Mouse (Mus musculus) CH12.LX (cell line): ENCODE data around the gene Yars. TPM values are rescaled to one million over a fixed set of nuclear protein-coding genes. Genes with fewer than 3 reads are reported as not detected.

Source experiments
- DNase-seq: peaks from one replicate; pipeline ENCODE4 v3.0.0-alpha.2; 2013; ENCODE audit errors: extremely low read depth
- H3K27ac ChIP-seq: 2 replicates; pipeline ENCODE4 v1.5.1; 2012; ENCODE audit warnings: low read depth, mild to moderate bottlenecking, control low read depth, moderate library complexity; ENCODE audit not compliant: insufficient read depth
- H3K27me3 ChIP-seq: replicated peaks from 2 replicates; pipeline ENCODE3; 2012; ENCODE audit warnings: inconsistent platforms
- H3K36me3 ChIP-seq, 2 experiments: replicated peaks in 1 of 2; 2 replicates each; pipeline versions ENCODE3 to v1.6.1; 2012; ENCODE audit warnings: inconsistent platforms in 1 of 2, low read length in 1 of 2, mild to moderate bottlenecking in 1 of 2, mixed read lengths in 1 of 2, moderate library complexity in 1 of 2; ENCODE audit not compliant: control insufficient read depth in 1 of 2, insufficient read depth in 1 of 2
- H3K4me1 ChIP-seq, 2 experiments: 2 replicates each; pipeline ENCODE4 v1.6.1; 2012; ENCODE audit warnings: inconsistent platforms in 1 of 2, moderate library complexity in 1 of 2; ENCODE audit not compliant: insufficient read depth in 2 of 2, control insufficient read depth in 1 of 2
- H3K4me2 ChIP-seq: 2 replicates; pipeline ENCODE4 v1.6.1; 2012; ENCODE audit warnings: low read depth, mild to moderate bottlenecking, control low read depth; ENCODE audit not compliant: poor library complexity, insufficient read depth, severe bottlenecking
- H3K4me3 ChIP-seq, 3 experiments: fragments of 150-350 bp in 1 of 3; sonication (generic) in 1 of 3; replicated peaks in 1 of 3; 2 replicates each; pipeline versions ENCODE3 to v1.5.1; 2011 to 2012; ENCODE audit warnings: low read depth in 2 of 3, low read length in 2 of 3, mild to moderate bottlenecking in 2 of 3, moderate library complexity in 2 of 3, control low read depth in 1 of 3, improper control_type of control experiment in 1 of 3, inconsistent platforms in 1 of 3, mixed read lengths in 1 of 3; ENCODE audit not compliant: poor library complexity in 1 of 3
- H3K79me2 ChIP-seq: replicated peaks from 2 replicates; pipeline ENCODE4 v1.6.1; 2012; ENCODE audit warnings: mild to moderate bottlenecking, moderate library complexity; ENCODE audit not compliant: control insufficient read depth, poor library complexity, insufficient read depth, severe bottlenecking; ENCODE audit errors: extremely low read depth
- H3K9ac ChIP-seq: 2 replicates; pipeline ENCODE4 v1.6.1; 2012; ENCODE audit warnings: low read depth, mild to moderate bottlenecking, control low read depth, moderate library complexity; ENCODE audit not compliant: insufficient read depth
- H3K9me3 ChIP-seq: replicated peaks from 2 replicates; pipeline ENCODE3; 2012; ENCODE audit warnings: low read length, inconsistent platforms, mixed read lengths
- BHLHE40 ChIP-seq: IDR thresholded peaks from 2 replicates; pipeline ENCODE4 v1.6.1; 2011; ENCODE audit warnings: mild to moderate bottlenecking, low read depth, low read length, improper control_type of control experiment
- CHD1 ChIP-seq: IDR thresholded peaks from 2 replicates; pipeline ENCODE4 v1.6.1; 2012; ENCODE audit warnings: low read depth, low read length, improper control_type of control experiment, inconsistent platforms
- ETS1 ChIP-seq: conservative IDR thresholded peaks from 2 replicates; pipeline ENCODE4 v1.6.1; 2012; ENCODE audit warnings: low read depth, mild to moderate bottlenecking, inconsistent platforms, low read length, improper control_type of control experiment, moderate library complexity
- GABPA ChIP-seq: IDR thresholded peaks from 2 replicates; pipeline ENCODE4 v1.6.1; 2012; ENCODE audit warnings: low read depth, low read length, improper control_type of control experiment, inconsistent platforms; ENCODE audit not compliant: insufficient replicate concordance
- HCFC1 ChIP-seq: IDR thresholded peaks from 2 replicates; pipeline ENCODE4 v1.6.1; 2012; ENCODE audit warnings: low read depth, mild to moderate bottlenecking, inconsistent platforms, low read length, improper control_type of control experiment
- IRF4 ChIP-seq: IDR thresholded peaks from 2 replicates; pipeline ENCODE4 v1.6.1; 2014; ENCODE audit warnings: low read depth, mild to moderate bottlenecking, inconsistent platforms, low read length, improper control_type of control experiment
- JUND ChIP-seq: conservative IDR thresholded peaks from 2 replicates; pipeline ENCODE4 v1.6.1; 2011; ENCODE audit warnings: low read depth, low read length, improper control_type of control experiment
- MYC ChIP-seq: IDR thresholded peaks from 2 replicates; pipeline ENCODE4 v1.6.1; 2011; ENCODE audit warnings: low read depth, mild to moderate bottlenecking, improper control_type of control experiment, low read length
- NRF1 ChIP-seq: IDR thresholded peaks from 2 replicates; pipeline ENCODE4 v1.6.1; 2014; ENCODE audit warnings: low read depth, mild to moderate bottlenecking, inconsistent platforms, low read length, improper control_type of control experiment, moderate library complexity
- PAX5 ChIP-seq: IDR thresholded peaks from 2 replicates; pipeline ENCODE4 v1.6.1; 2012; ENCODE audit warnings: low read length, inconsistent platforms, mixed read lengths
- RAD21 ChIP-seq: IDR thresholded peaks from 2 replicates; pipeline ENCODE4 v1.6.1; 2011; ENCODE audit warnings: low read depth, mild to moderate bottlenecking, low read length, improper control_type of control experiment, moderate library complexity
- SIN3A ChIP-seq: IDR thresholded peaks from 2 replicates; pipeline ENCODE4 v1.6.1; 2012; ENCODE audit warnings: low read length, improper control_type of control experiment, inconsistent platforms
- TBP ChIP-seq: conservative IDR thresholded peaks from 2 replicates; pipeline ENCODE4 v1.6.1; 2011; ENCODE audit warnings: low read depth, low read length, improper control_type of control experiment
- USF2 ChIP-seq: conservative IDR thresholded peaks from 2 replicates; pipeline ENCODE4 v1.6.1; 2011; ENCODE audit warnings: low read depth, low read length, improper control_type of control experiment
- ZC3H11A ChIP-seq: IDR thresholded peaks from 2 replicates; pipeline ENCODE4 v1.6.1; 2012; ENCODE audit warnings: low read depth, mild to moderate bottlenecking, inconsistent platforms, low read length, improper control_type of control experiment
- dilution Hi-C: fragments of 300-500 bp; cut with MboI; formaldehyde crosslinking; loops from 2 replicates; pipeline ENCODE4 v1.14.3; 2020; ENCODE audit warnings: low sequenced_read_pairs; ENCODE audit not compliant: extremely low pct_unique_long_range_greater_than_20kb, extremely low pct_ligation_motif_present
- in situ Hi-C: fragments of 300-500 bp; cut with MboI; formaldehyde crosslinking; loops from 3 replicates; pipeline ENCODE4 v1.14.3; 2019; ENCODE audit warnings: low sequenced_read_pairs, low pct_ligation_motif_present, low pct_unique_long_range_greater_than_20kb, mixed read lengths
- polyA plus RNA-seq: library from polyadenylated mRNA; unstranded; fragments of >175 nt; gene quantifications from 2 replicates; pipeline ENCODE4 v1.2.1, GENCODE M21; 2012; ENCODE audit warnings: low read depth; ENCODE audit not compliant: insufficient read length
- total RNA-seq, 2 experiments: library from RNA; depleted of rRNA; stranded (reverse); fragments of 300-350 nt in 1 of 2; fragments of >200 nt in 1 of 2; gene quantifications; 2 replicates each; pipeline ENCODE4 v1.2.3; 2012 to 2014

The Yars gene
- total and polyA plus RNA-seq, 3 experiments = 96.3 to 207 (median 180) TPM

DNA sequence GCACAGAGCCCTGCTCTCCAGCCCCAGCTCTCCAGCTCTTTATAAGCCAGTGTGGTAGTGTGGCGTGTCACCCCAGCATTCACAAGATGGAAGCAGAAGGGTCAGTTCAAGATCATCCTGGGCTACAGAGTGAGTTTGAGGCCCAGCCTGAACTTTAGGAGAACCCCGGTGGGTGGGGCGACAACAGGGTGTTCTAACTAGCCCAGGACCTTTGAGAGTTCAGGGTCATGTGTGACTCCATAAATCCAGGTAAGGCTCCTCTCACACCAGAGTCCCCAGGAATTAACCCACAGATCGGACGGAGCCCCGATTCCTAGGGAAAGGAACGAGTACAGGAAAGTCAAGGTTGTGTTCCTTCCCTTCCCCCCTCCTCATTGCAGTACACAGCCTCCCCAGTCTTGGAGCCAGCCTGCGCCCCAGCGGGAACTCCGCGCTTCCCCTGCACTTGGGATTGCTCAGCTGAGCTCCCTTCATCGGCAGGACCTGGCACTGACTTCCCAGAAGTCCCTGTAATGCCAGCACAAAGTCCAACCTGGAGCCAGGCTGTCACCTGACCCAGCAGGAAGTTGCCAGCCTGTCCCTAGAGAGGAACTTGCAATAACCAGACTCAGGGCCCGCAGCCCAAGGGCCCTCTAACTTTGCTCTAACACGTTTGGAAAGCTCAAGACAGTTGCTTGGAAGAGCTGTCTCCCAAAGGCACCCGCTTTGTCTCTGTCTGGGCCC, 61.4 kb downstream of the Yars start:
- Histone ChIP-seq H3K79me2 (no peaks in the 10 kb centered on the region), H3K27ac (no peak overlapping the region), H3K4me1 (peaks cover 0 to 15% of the 10 kb centered on the region in 2 experiments; a peak in 3 of 4 replicates), H3K9ac (no peak overlapping the region), H3K36me3 (no peaks in the 10 kb centered on the region), H3K4me2 (no peak overlapping the region), H3K27me3 (peaks cover 48% of the 10 kb centered on the region), H3K9me3 (no peaks in the 10 kb centered on the region), H3K4me3 (no peak overlapping the region)
- in situ Hi-C loops (no loop called here), dilution Hi-C loops (no loop called here)
- TF ChIP-seq CHD1 = no peak
- TF ChIP-seq USF2 = no peak
- TF ChIP-seq HCFC1 = no peak
- TF ChIP-seq ETS1 = no peak
- TF ChIP-seq MYC = no peak
- TF ChIP-seq TBP = no peak
- DNase-seq = no peak

DNA sequence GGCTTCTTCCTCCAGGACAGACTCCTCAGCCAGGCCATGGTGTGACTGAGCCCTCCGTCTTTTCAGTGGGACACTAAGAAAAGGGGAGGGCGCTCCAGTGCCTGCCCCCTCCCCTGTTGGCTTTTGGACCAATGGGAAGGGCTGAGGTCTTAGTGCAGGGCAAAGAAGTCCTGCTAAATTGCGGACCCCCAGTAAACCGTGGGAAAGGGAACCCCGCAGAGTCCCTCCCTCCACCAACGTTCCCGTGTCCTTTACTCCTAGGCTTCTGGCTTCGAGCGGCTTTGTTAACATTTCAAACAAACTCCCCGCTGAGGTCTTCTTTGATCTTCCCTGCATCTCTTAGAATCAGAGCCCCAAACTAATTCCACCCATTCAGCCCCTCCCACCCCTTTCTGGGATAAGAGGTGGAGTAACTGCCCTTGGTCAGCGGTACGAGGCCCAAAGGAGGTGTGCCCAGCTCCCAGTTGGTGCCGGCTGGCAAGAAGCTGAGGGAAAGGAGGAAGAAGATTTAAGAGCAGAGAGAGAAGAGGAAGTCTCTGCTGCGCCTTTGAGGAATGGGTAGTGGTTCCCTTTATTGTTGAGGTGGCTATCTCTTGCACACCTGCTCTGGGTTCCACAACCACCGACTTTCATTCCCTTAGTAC, 62.0 kb downstream of the Yars start:
- H3K4me2 ChIP-seq = no peak overlapping the region
- H3K9ac ChIP-seq = no peak overlapping the region
- no peak overlapping the region for H3K27ac ChIP-seq
- peaks cover 42% of the 10 kb centered on the region for H3K27me3 ChIP-seq
- H3K36me3 ChIP-seq = no peaks in the 10 kb centered on the region
- no peak overlapping the region for H3K4me3 ChIP-seq
- TF ChIP-seq RAD21 = no peak
- TF ChIP-seq SIN3A = no peak
- no peak for TF ChIP-seq IRF4
- TF ChIP-seq BHLHE40 = no peak
- no peak for TF ChIP-seq HCFC1
- no peak for TF ChIP-seq USF2
- TF ChIP-seq CHD1 = no peak
- TF ChIP-seq, all 38 proteins: peak for 0
- no peak for DNase-seq
- no peaks in the 10 kb centered on the region for H3K79me2 ChIP-seq
- dilution Hi-C loops (no loop called here), in situ Hi-C loops (no loop called here)
- no peaks in the 10 kb centered on the region for H3K9me3 ChIP-seq
- peaks cover 0 to 20% of the 10 kb centered on the region in 2 experiments; a peak in 3 of 4 replicates for H3K4me1 ChIP-seq

DNA sequence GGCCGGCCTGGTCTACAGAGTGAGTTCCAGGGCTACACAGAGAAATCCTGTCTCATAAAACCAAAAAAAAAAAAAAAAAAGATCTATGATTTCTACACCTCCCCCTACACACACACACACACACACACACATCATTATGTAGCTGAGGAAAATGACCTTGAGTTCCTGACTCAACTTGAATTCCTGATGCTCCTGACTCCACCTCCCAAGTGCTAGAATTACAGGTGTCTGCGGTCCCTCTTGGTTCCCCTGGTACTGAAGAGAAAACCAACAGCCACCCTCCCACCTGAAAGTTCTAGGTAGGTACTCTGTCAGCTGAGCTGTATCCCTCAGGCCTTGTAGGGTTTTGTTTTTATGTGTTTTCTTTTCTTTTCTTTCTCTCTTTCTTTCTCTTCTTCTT, 62.9 kb downstream of the Yars start:
- peaks cover 0 to 23% of the 10 kb centered on the region in 2 experiments; a peak in 3 of 4 replicates for H3K4me1 ChIP-seq
- dilution Hi-C loops = no loop called here
- in situ Hi-C loops = no loop called here

More for the DNA sequence above, 62.9 kb downstream of the Yars start:
- no peak overlapping the region for H3K27ac ChIP-seq
- TF ChIP-seq NRF1 (no peak), ZC3H11A (no peak), BHLHE40 (no peak), JUND (no peak), GABPA (no peak), SIN3A (no peak), TBP (no peak), HCFC1 (no peak), PAX5 (no peak)
- TF ChIP-seq, all 38 proteins: peak for 0
- H3K9me3 ChIP-seq = no peaks in the 10 kb centered on the region
- H3K27me3 ChIP-seq = peaks cover 34% of the 10 kb centered on the region
- no peak for DNase-seq
- H3K79me2 ChIP-seq = no peaks in the 10 kb centered on the region
- no peak overlapping the region for H3K4me3 ChIP-seq
- H3K36me3 ChIP-seq = no peaks in the 10 kb centered on the region
- no peak overlapping the region for H3K9ac ChIP-seq
- no peak overlapping the region for H3K4me2 ChIP-seq
